Mouse (Mus musculus): ENCODE results near the gene Axin2. TPM values are rescaled to one million over a fixed set of nuclear protein-coding genes. Genes with fewer than 3 reads are reported as not detected.

The Axin2 gene
- total and polyA plus RNA-seq, 2 experiments from 2014 or later, result 6.0 to 38.0 TPM

GRCm38 (mm10) chr11:108892406-108892805, 27.7 kb upstream of the Axin2 start:
- H3K27me3 ChIP-seq (ENCODE audit: insufficient read depth, low read length), result no peaks in the 10 kb centered on the region
- H3K4me1 ChIP-seq (ENCODE audit: insufficient read depth, low read length), result peaks cover 19% of the 10 kb centered on the region
- DNase-seq (ENCODE audit: low spot score) (no peak), ATAC-seq (no peak)
- H3K36me3 ChIP-seq (ENCODE audit: insufficient read depth, low read length), result no peaks in the 10 kb centered on the region
- no peak overlapping the region for H3K9ac ChIP-seq (replicated peaks; ENCODE audit: low read length)
- no peaks in the 10 kb centered on the region for H3K9me3 ChIP-seq (ENCODE audit: low read length)
- no peak overlapping the region for H3K27ac ChIP-seq
- H3K4me3 ChIP-seq (ENCODE audit: low read length), result no peak overlapping the region
- TF ChIP-seq CTCF (IDR thresholded peaks at IDR 0.05; ENCODE audit: low read depth), result no peak
- H3K4me2 ChIP-seq (ENCODE audit: low read depth, low read length), result no peak overlapping the region
- 29% methylated on average over 5 of the region's 7 CpGs for WGBS

DNA sequence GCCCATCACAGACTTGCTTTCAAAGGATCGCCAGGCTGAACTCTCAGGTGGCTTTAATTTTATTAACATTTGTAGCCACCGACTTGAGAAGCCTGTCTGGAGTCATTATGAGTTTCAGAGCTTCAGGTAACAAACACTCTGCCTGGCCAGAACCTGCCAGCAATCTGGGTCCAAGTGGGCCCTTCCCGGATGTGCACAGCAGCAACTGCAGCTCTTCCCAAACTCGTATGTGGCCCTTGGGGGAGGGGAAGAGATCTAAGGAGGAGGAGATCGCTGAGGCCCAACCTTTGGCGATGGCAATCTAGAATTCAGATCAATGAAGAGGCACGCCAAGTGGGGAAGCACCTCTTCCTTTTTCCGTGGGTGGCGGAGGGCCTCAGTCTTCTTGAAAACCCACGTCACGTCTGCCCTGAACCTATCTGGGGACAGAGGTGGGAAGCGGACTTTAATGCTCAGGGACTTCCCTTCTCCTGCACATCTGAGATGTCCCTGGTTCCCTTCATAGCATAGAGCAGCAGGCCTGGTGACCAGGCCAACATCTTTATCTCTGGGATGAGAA, 26.8 kb upstream of the Axin2 start:
- no peak for DNase-seq (ENCODE audit: low spot score)
- peaks cover 19% of the 10 kb centered on the region for H3K4me1 ChIP-seq (ENCODE audit: insufficient read depth, low read length)
- H3K4me3 ChIP-seq (ENCODE audit: low read length), result no peak overlapping the region
- no peak overlapping the region for H3K27ac ChIP-seq
- H3K9ac ChIP-seq (replicated peaks; ENCODE audit: low read length), result no peak overlapping the region
- no peak for TF ChIP-seq CTCF (IDR thresholded peaks at IDR 0.05; ENCODE audit: low read depth)
- H3K9me3 ChIP-seq (ENCODE audit: low read length), result no peaks in the 10 kb centered on the region
- H3K4me2 ChIP-seq (ENCODE audit: low read depth, low read length), result no peak overlapping the region
- H3K36me3 ChIP-seq (ENCODE audit: insufficient read depth, low read length), result no peaks in the 10 kb centered on the region
- no peaks in the 10 kb centered on the region for H3K27me3 ChIP-seq (ENCODE audit: insufficient read depth, low read length)
- WGBS, result 68% methylated on average over 12 of the region's 12 CpGs
- ATAC-seq, result no peak

DNA sequence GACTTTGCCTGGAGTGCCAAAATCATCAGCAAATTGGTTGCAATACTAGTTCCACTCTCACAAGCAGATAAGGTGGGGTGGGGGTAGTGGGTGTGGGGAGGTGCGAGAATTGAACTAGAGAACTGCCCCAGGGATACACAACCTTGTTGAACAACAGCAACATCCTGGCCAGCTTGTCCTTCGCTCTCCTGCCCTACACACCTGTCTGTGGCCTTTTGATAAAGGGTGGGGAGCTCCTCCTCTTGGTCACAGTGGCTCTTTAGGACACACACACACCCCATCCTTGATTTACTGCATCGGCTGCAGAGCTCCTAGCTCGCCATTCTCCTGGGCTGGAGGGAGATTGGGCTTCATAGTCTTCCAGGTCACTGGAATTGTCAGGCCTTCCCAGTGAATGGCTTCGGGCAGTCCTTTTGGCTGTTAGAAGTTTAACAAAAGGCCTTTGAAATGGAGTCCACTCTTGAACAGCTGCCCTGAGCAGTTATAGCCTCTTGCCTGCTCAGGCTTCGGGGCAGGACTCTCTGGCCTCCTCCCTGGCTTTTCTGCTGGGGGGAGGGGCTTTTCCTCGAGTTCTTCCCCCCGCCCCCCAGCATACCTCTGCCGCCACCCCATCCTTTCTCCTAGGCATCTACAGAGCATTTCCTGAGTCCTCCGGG, 26.2 kb upstream of the Axin2 start:
- no peak for TF ChIP-seq CTCF (IDR thresholded peaks at IDR 0.05; ENCODE audit: low read depth)
- WGBS, result 43% methylated on average over 10 of the region's 10 CpGs
- Histone ChIP-seq H3K9me3 (ENCODE audit: low read length) (no peaks in the 10 kb centered on the region), H3K36me3 (ENCODE audit: insufficient read depth, low read length) (no peaks in the 10 kb centered on the region), H3K4me2 (ENCODE audit: low read depth, low read length) (no peak overlapping the region), H3K27me3 (ENCODE audit: insufficient read depth, low read length) (no peaks in the 10 kb centered on the region), H3K27ac (peak overlapping the region; percentile 15; the same call in 1 of the 2 replicates), H3K4me3 (ENCODE audit: low read length) (no peak overlapping the region), H3K4me1 (ENCODE audit: insufficient read depth, low read length) (peaks cover 19% of the 10 kb centered on the region), H3K9ac (replicated peaks; ENCODE audit: low read length) (no peak overlapping the region)
- DNase-seq (ENCODE audit: low spot score) (no peak), ATAC-seq (no peak)

DNA sequence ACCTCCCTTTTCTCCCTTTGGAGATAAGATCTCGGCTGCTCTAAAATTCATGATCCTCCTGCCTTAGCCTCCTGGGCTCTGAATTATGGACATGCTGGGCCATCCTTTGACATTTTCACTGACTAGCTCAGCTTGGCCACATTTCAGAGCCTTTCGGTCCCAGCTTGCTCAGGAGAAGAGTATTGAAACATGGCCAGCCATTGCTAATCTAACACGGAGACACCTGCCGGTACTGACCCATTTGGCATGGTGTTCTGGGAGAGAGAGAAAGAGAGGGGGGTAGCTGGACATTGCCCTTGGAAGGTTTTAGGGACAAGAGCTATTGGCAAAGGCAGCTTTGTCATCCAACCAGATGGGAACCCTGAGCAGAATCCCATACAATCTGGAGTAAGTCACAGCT, 23.1 kb upstream of the Axin2 start:
- Histone ChIP-seq H3K4me2 (ENCODE audit: low read depth, low read length) (no peak overlapping the region), H3K27me3 (ENCODE audit: insufficient read depth, low read length) (no peaks in the 10 kb centered on the region), H3K9me3 (ENCODE audit: low read length) (no peaks in the 10 kb centered on the region), H3K9ac (replicated peaks; ENCODE audit: low read length) (no peak overlapping the region), H3K27ac (no peak overlapping the region), H3K36me3 (ENCODE audit: insufficient read depth, low read length) (no peaks in the 10 kb centered on the region), H3K4me3 (ENCODE audit: low read length) (no peak overlapping the region), H3K4me1 (ENCODE audit: insufficient read depth, low read length) (peaks cover 12% of the 10 kb centered on the region; the same call in 1 of the 2 replicates)
- no peak for ATAC-seq
- DNase-seq (ENCODE audit: low spot score), result no peak
- no peak for TF ChIP-seq CTCF (IDR thresholded peaks at IDR 0.05; ENCODE audit: low read depth)
- 67% methylated on average over 4 of the region's 4 CpGs for WGBS

DNA sequence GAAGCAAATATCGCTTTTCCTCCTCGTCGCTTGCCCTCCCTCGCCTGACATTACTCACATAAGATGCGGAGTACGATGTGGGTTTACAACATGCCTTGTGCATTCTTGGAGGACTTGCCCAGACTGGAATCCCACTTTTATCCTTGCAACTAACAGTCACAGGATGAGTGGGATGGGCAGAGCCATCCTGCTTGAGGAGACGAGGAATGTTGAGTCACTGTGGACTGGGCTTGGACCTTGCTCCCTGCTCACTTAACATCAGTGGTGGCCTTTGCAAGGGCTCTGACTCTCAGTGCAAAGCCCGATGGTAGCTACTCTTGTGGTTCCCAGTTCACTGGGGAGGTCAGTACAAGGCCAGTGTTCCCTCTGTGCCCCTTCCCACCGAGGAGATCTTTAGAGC, 22.1 kb upstream of the Axin2 start:
- H3K9me3 ChIP-seq (ENCODE audit: low read length), result no peaks in the 10 kb centered on the region
- H3K4me2 ChIP-seq (ENCODE audit: low read depth, low read length), result no peak overlapping the region
- DNase-seq (ENCODE audit: low spot score), result no peak
- TF ChIP-seq CTCF (IDR thresholded peaks at IDR 0.05; ENCODE audit: low read depth), result no peak
- no peak overlapping the region for H3K27ac ChIP-seq
- ATAC-seq, result no peak
- no peaks in the 10 kb centered on the region for H3K36me3 ChIP-seq (ENCODE audit: insufficient read depth, low read length)
- no peak overlapping the region for H3K9ac ChIP-seq (replicated peaks; ENCODE audit: low read length)
- peaks cover 12% of the 10 kb centered on the region; the same call in 1 of the 2 replicates for H3K4me1 ChIP-seq (ENCODE audit: insufficient read depth, low read length)
- no peaks in the 10 kb centered on the region for H3K27me3 ChIP-seq (ENCODE audit: insufficient read depth, low read length)
- WGBS, result 86% methylated on average over 9 of the region's 9 CpGs
- no peak overlapping the region for H3K4me3 ChIP-seq (ENCODE audit: low read length)

- ATAC-seq (no peak), DNase-seq (ENCODE audit: low spot score) (no peak)
- no peaks in the 10 kb centered on the region for H3K27me3 ChIP-seq (ENCODE audit: insufficient read depth, low read length)
- no peak overlapping the region for H3K27ac ChIP-seq
- H3K4me1 ChIP-seq (ENCODE audit: insufficient read depth, low read length), result peaks cover 12% of the 10 kb centered on the region; the same call in 1 of the 2 replicates
- H3K9ac ChIP-seq (replicated peaks; ENCODE audit: low read length), result no peak overlapping the region
- WGBS, result 82% methylated on average over 6 of the region's 6 CpGs
- TF ChIP-seq CTCF (IDR thresholded peaks at IDR 0.05; ENCODE audit: low read depth), result no peak
- H3K9me3 ChIP-seq (ENCODE audit: low read length), result no peaks in the 10 kb centered on the region
- H3K4me2 ChIP-seq (ENCODE audit: low read depth, low read length), result no peak overlapping the region
- H3K4me3 ChIP-seq (ENCODE audit: low read length), result no peak overlapping the region
- no peaks in the 10 kb centered on the region for H3K36me3 ChIP-seq (ENCODE audit: insufficient read depth, low read length)
These were observed 21.7 kb upstream of the Axin2 start for GRCm38 (mm10) chr11:108898483-108898882.

All from hindbrain, postnatal 0 days (tissue).